Comparison of ENCODE assay signal across 20 mouse cellular contexts in genomic region chr10:111089382-111089781, GRCm38 (mm10).
DNase-seq lines count a peak whose midpoint lies in the region; ATAC-seq and TF ChIP-seq lines count a peak whose summit lies in the region.
"Had no signal": no experiment of that assay in that cellular context is flagged by ENCODE, and none has a peak within 500 bp of the region (broad histone marks: within the 10 kb centered on the region; RNA-seq: fewer than 3 reads in every experiment).

No protein-coding gene starts in this region.

- no peaks in the 10 kb centered on the region for H3K79me2 ChIP-seq in MEL (ENCODE audit: control insufficient read depth, insufficient read depth, low read length, poor library complexity)

- no peaks in the 10 kb centered on the region for H3K4me1 ChIP-seq in MEL (ENCODE audit: control insufficient read depth in 1 of 2, insufficient read depth in 2 of 2, low read length in 2 of 2)
- no peaks in the 10 kb centered on the region for H3K4me1 ChIP-seq in forebrain, embryonic 16.5 days (replicated peaks; ENCODE audit: control insufficient read depth, insufficient read depth, low read length)
- H3K4me1 ChIP-seq: liver, embryonic 12.5 days; midbrain, embryonic 12.5 days had no signal

- no peak overlapping the region for H3K27ac ChIP-seq in MEL (ENCODE audit: control insufficient read depth, low read depth, low read length)
- H3K27ac ChIP-seq in forebrain, embryonic 16.5 days (ENCODE audit: low read length) = no peak overlapping the region
- H3K27ac ChIP-seq: forebrain, embryonic 15.5 days; hindbrain, embryonic 12.5 days; liver, embryonic 12.5 days; midbrain, embryonic 12.5 days had no signal

- peak; percentile 83 for ATAC-seq in megakaryocyte-erythroid progenitor cell, adult 5-6 weeks (replicated peaks; ENCODE audit: low FRiP score, low TSS enrichment, poor library complexity, severe bottlenecking)
- ATAC-seq in forebrain, embryonic 16.5 days = no peak
- ATAC-seq: activated CD4-positive, CD25-positive, alpha-beta regulatory T cell, adult 4 months; CD4-positive, CD25-positive, alpha-beta regulatory T cell, adult 4 months; forebrain, embryonic 15.5 days; liver, embryonic 12.5 days had no signal

- 56% methylated on average over 5 of the region's 5 CpGs for WGBS in forebrain, embryonic 16.5 days

- no peaks in the 10 kb centered on the region for H3K9me3 ChIP-seq in MEL (replicated peaks; ENCODE audit: insufficient read depth, low read length)
- H3K9me3 ChIP-seq in forebrain, embryonic 16.5 days (ENCODE audit: control insufficient read depth, low read length) = no peaks in the 10 kb centered on the region
- H3K9me3 ChIP-seq: forebrain, embryonic 15.5 days; hindbrain, embryonic 12.5 days; liver, embryonic 12.5 days; midbrain, embryonic 12.5 days had no signal

- H3K4me3 ChIP-seq in MEL (ENCODE audit: control insufficient read depth in 1 of 2, insufficient read depth in 1 of 2, low read depth in 2 of 2, low read length in 2 of 2) = no peak overlapping the region
- H3K4me3 ChIP-seq in forebrain, embryonic 16.5 days (replicated peaks; ENCODE audit: low read length) = no peak overlapping the region
- H3K4me3 ChIP-seq: forebrain, embryonic 15.5 days; hindbrain, embryonic 12.5 days; liver, embryonic 12.5 days; midbrain, embryonic 12.5 days had no signal

- TF ChIP-seq POLR2A in MEL (IDR thresholded peaks at IDR 0.05; ENCODE audit: control insufficient read depth in 1 of 2, insufficient read depth in 1 of 2, low read depth in 1 of 2, low read length in 2 of 2, poor library complexity in 1 of 2) = no peak

- no peaks in the 10 kb centered on the region for H3K27me3 ChIP-seq in MEL (ENCODE audit: control insufficient read depth in 1 of 2, insufficient read depth in 2 of 2, low read length in 2 of 2)
- no peaks in the 10 kb centered on the region for H3K27me3 ChIP-seq in forebrain, embryonic 16.5 days (replicated peaks; ENCODE audit: control insufficient read depth, insufficient read depth, low read length)
- H3K27me3 ChIP-seq: forebrain, embryonic 15.5 days; hindbrain, embryonic 12.5 days; liver, embryonic 12.5 days; midbrain, embryonic 12.5 days had no signal

- H3K9ac ChIP-seq in MEL (ENCODE audit: control insufficient read depth, low read depth, low read length, poor library complexity, severe bottlenecking) = no peak overlapping the region
- no peak overlapping the region for H3K9ac ChIP-seq in forebrain, embryonic 16.5 days (replicated peaks; ENCODE audit: low read depth, low read length)
- H3K9ac ChIP-seq: forebrain, embryonic 15.5 days; hindbrain, embryonic 12.5 days; liver, embryonic 12.5 days; midbrain, embryonic 12.5 days had no signal

- no peak for TF ChIP-seq RAD21 in MEL (IDR thresholded peaks at IDR 0.05; ENCODE audit: low read depth, low read length)

- H3K36me3 ChIP-seq in MEL (ENCODE audit: control insufficient read depth in 1 of 2, insufficient read depth in 2 of 2, low read length in 2 of 2) = no peaks in the 10 kb centered on the region
- no peaks in the 10 kb centered on the region for H3K36me3 ChIP-seq in forebrain, embryonic 16.5 days (ENCODE audit: control insufficient read depth, insufficient read depth)
- H3K36me3 ChIP-seq: forebrain, embryonic 15.5 days; hindbrain, embryonic 12.5 days; liver, embryonic 12.5 days; midbrain, embryonic 12.5 days had no signal

- DNase-seq in heart, postnatal 4 days = peak; percentile 52
- no peak for DNase-seq in heart, postnatal 25 days (ENCODE audit: low spot score)
- peak; percentile 48 for DNase-seq in MEL (ENCODE audit: low read depth, low spot score)
- peak; percentile 47 for DNase-seq in adrenal gland, adult 8-10 months
- no peak for DNase-seq in layer of hippocampus, adult 9-10 months (ENCODE audit: low spot score)
- DNase-seq: cerebellum, adult 9-11 months; embryo, embryonic 11 days; gastrocnemius, postnatal 36 days; kidney, adult 2 months; kidney, postnatal 10 days; lung, adult 2 months; lung, postnatal 4 days had no signal

- no peak for TF ChIP-seq CTCF in MEL (IDR thresholded peaks at IDR 0.05 in 2 of 3, conservative IDR thresholded peaks at IDR 0.05 in 1 of 3; ENCODE audit: control insufficient read depth in 1 of 3, insufficient read depth in 1 of 3, low read depth in 2 of 3, low read length in 3 of 3, poor library complexity in 1 of 3, severe bottlenecking in 1 of 3)

- intact Hi-C loops in heart, postnatal 25 days (cut with DNase I) = no loop called here

- no peak for TF ChIP-seq EP300 in MEL (IDR thresholded peaks at IDR 0.05; ENCODE audit: low read depth in 1 of 2, low read length in 2 of 2)

- no peak overlapping the region for H3K4me2 ChIP-seq in forebrain, embryonic 16.5 days (ENCODE audit: low read length)
- H3K4me2 ChIP-seq: forebrain, embryonic 15.5 days; hindbrain, embryonic 12.5 days; liver, embryonic 12.5 days; midbrain, embryonic 12.5 days had no signal

TF ChIP-seq in MEL, 35 proteins besides CTCF, POLR2A, EP300 and RAD21:
- TF ChIP-seq USF2 (IDR thresholded peaks at IDR 0.05; ENCODE audit: borderline replicate concordance in 1 of 2, insufficient read depth in 1 of 2, low read depth in 1 of 2, low read length in 2 of 2) (no peak), TBP (IDR thresholded peaks at IDR 0.05; ENCODE audit: low read depth, low read length) (peak; percentile 63), SIN3A (IDR thresholded peaks at IDR 0.05; ENCODE audit: low read length) (no peak), JUND (IDR thresholded peaks at IDR 0.05; ENCODE audit: low read depth, low read length) (no peak), E2F4 (IDR thresholded peaks at IDR 0.05; ENCODE audit: borderline replicate concordance, low read depth, low read length) (no peak), TCF12 (IDR thresholded peaks at IDR 0.05; ENCODE audit: low read depth, low read length) (no peak)

Comparison
In these comparisons a context has a peak if more than half of its experiments do, and no peak if none do; other contexts are left out.
1. DNase-seq: peak in heart, postnatal 4 days (single experiment), MEL (single experiment) and adrenal gland, adult 8-10 months (single experiment); none in heart, postnatal 25 days (single experiment) and layer of hippocampus, adult 9-10 months (single experiment).